Mouse (Mus musculus): ENCODE data around the gene Il1r1.

GRCm38 (mm10) chr1:40314016-40314415, 89.1 kb downstream of the Il1r1 start:
- TF ChIP-seq CTCF (IDR thresholded peaks at IDR 0.05; ENCODE audit: control insufficient read depth, insufficient read depth, low read length) (no peak), POLR2A (IDR thresholded peaks at IDR 0.05; ENCODE audit: borderline replicate concordance, control insufficient read depth, low read depth, low read length) (no peak)
